Mouse (Mus musculus) heart, postnatal 0 days (tissue): ENCODE measurements at regions not wholly inside any gene's neighbourhood (a gene's known extent, or its start where the extent isn't known, plus 50 kb on each side); places are given as distances from the start of the nearest gene placed in this dataset.

Experiments used
- CTCF ChIP-seq: IDR thresholded peaks from 2 replicates; pipeline ENCODE4 v1.5.1; 2016; ENCODE audit warnings: antibody characterized with exemption, control low read depth, low read depth
- EP300 ChIP-seq: IDR thresholded peaks from 2 replicates; pipeline ENCODE4 v1.6.1; 2016; ENCODE audit warnings: antibody characterized with exemption, low read depth

DNA sequence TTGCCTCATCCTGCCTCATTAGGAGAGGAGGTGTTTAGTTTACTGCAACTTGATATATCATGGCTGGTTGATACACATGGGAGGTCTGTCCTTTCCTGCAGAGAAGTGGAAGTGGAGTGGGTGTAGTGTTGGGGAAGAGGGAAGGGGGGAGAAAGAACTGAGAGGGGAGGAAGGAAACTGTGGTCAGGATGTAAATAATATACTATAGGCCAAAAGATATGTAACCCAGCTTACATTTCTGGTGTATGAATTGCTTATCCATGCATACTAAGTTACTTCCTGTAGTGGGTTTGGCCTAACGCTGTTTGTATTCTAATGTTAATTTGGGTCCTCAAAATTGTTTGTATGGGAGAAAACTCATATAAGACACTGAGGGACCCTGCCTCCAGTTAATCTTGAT, 289.6 kb downstream of the Cetn3 start:
- TF ChIP-seq CTCF (no peak), EP300 (no peak)
